Mouse (Mus musculus) mouse embryonic stem cell (cell line): ENCODE results near the gene Atg4d.
"Not testable (repeated sequence)": the region's sequence is repeated elsewhere in the genome, so short reads cannot be mapped to it uniquely, and the experiment has no call there.

ENCODE experiments used
- in situ Hi-C, 2 experiments: fragments of 300-500 bp; cut with MboI; formaldehyde crosslinking; loops; 1 replicate in 1 of 2; 3 replicates in 1 of 2; pipeline ENCODE4 v1.14.3; 2019 to 2020; ENCODE audit warnings: low sequenced_read_pairs in 2 of 2, low pct_unique_long_range_greater_than_20kb in 1 of 2, mixed read lengths in 1 of 2; ENCODE audit not compliant: unreplicated experiment in 1 of 2

The Atg4d gene

GRCm38 (mm10) chr9:21265000-21265561, at the start of gene Atg4d:
Gene Atg4d (plus strand): TSS chr9:21265293.
- in situ Hi-C loops: no loop called here

GRCm38 (mm10) chr9:21216050-21216841, 48.8 kb upstream of the Atg4d start:
- in situ Hi-C loops: no loop called here

- in situ Hi-C loops: no loop called here
Observed at GRCm38 (mm10) chr9:21219820-21220219, 45.3 kb upstream of the Atg4d start.

GRCm38 (mm10) chr9:21220490-21221382, 44.4 kb upstream of the Atg4d start:
- in situ Hi-C loops: no loop called here

GRCm38 (mm10) chr9:21221383-21221929, 43.6 kb upstream of the Atg4d start:
- in situ Hi-C loops: no loop called here

GRCm38 (mm10) chr9:21223490-21223889, 41.6 kb upstream of the Atg4d start:
- in situ Hi-C loops: not testable (repeated sequence)

GRCm38 (mm10) chr9:21223906-21224305, 41.2 kb upstream of the Atg4d start:
- in situ Hi-C loops: no loop called here

GRCm38 (mm10) chr9:21224576-21225414, 40.3 kb upstream of the Atg4d start:
- in situ Hi-C loops: no loop called here

GRCm38 (mm10) chr9:21225415-21225758, 39.7 kb upstream of the Atg4d start:
- in situ Hi-C loops: no loop called here

GRCm38 (mm10) chr9:21227342-21227741, 37.8 kb upstream of the Atg4d start:
- in situ Hi-C loops: no loop called here

GRCm38 (mm10) chr9:21231551-21231950, 33.5 kb upstream of the Atg4d start:
- in situ Hi-C loops: no loop called here

GRCm38 (mm10) chr9:21232867-21233266, 32.2 kb upstream of the Atg4d start:
- in situ Hi-C loops: no loop called here

GRCm38 (mm10) chr9:21233366-21233765, 31.7 kb upstream of the Atg4d start:
- in situ Hi-C loops: no loop called here

GRCm38 (mm10) chr9:21233805-21234204, 31.3 kb upstream of the Atg4d start:
- in situ Hi-C loops: no loop called here

GRCm38 (mm10) chr9:21235341-21235740, 29.8 kb upstream of the Atg4d start:
- in situ Hi-C loops: no loop called here

GRCm38 (mm10) chr9:21236991-21237367, 28.1 kb upstream of the Atg4d start:
- in situ Hi-C loops: no loop called here

- in situ Hi-C loops: no loop called here
Observed at GRCm38 (mm10) chr9:21237368-21238003, 27.6 kb upstream of the Atg4d start.
